Mouse (Mus musculus): ENCODE measurements around the gene Gm21915. TPM values are rescaled to one million over a fixed set of nuclear protein-coding genes. Genes with fewer than 3 reads are reported as not detected.

Gene Gm21915
- polyA plus RNA-seq, 1 experiment from 2014 or later = not detected

DNA sequence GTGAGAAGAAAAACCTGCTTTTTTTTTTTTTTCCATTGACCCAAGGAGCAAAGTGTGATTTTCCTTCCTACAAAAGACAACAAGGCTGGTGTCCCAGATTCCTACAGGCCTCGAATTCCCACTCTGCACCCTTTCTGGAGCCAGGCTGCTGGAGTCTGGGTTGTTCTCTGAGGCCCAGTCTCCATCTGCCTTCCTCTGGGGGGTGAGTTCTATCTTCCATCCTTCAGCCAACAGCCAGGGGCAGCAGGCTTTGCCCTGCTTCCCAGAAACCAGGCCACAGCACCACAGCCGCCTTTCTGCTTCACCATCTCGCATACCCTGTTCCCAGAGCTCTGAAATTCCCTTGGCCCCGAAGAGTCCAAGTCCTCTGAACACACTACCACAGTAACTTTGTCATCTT lies 25.7 kb downstream of the Gm21915 start:
- Histone ChIP-seq H3K9me3 (no peaks in the 10 kb centered on the region), H3K4me1 (peaks cover 26% of the 10 kb centered on the region), H3K36me3 (no peaks in the 10 kb centered on the region), H3K4me2 (no peak overlapping the region), H3K27me3 (replicated peaks) (no peaks in the 10 kb centered on the region), H3K27ac (replicated peaks) (no peak overlapping the region), H3K4me3 (no peak overlapping the region), H3K9ac (no peak overlapping the region)
- 80% methylated on average over 4 of the region's 4 CpGs for WGBS
- no peak for ATAC-seq (ENCODE audit: extremely low read depth, insufficient number of reproducible peaks, low FRiP score, low TSS enrichment)

DNA sequence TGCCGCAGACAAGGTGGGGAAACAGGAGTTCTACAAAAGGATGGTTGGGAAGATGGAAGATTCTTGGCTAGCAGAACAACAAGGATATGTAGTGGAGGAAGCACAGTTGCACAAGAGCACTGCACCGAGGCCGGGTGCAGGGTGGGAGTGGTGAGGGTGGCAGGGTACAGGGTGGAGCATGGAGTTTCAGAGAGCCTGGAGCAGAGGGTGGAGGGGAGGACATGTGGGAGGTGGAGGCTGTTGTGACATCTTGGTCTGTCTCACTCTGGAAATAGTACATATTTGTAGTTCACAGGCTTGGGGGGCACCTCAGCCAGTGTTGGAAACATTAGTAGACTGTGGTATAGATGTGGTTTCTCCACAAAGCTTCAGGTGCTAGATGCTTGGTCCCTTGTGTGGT lies 28.8 kb downstream of the Gm21915 start:
- H3K4me2 ChIP-seq = no peak overlapping the region
- ATAC-seq (ENCODE audit: extremely low read depth, insufficient number of reproducible peaks, low FRiP score, low TSS enrichment) = no peak
- WGBS = 82% methylated on average over 3 of the region's 3 CpGs
- H3K9me3 ChIP-seq = no peaks in the 10 kb centered on the region
- no peak overlapping the region for H3K27ac ChIP-seq (replicated peaks)
- no peak overlapping the region for H3K4me3 ChIP-seq
- peaks cover 8% of the 10 kb centered on the region; the same call in 1 of the 2 replicates for H3K4me1 ChIP-seq
- no peaks in the 10 kb centered on the region for H3K36me3 ChIP-seq
- no peak overlapping the region for H3K9ac ChIP-seq
- H3K27me3 ChIP-seq (replicated peaks) = no peaks in the 10 kb centered on the region

GRCm38 (mm10) chr9:40700253-40700652 lies 29.8 kb downstream of the Gm21915 start:
- ATAC-seq (ENCODE audit: extremely low read depth, insufficient number of reproducible peaks, low FRiP score, low TSS enrichment) = no peak
- Histone ChIP-seq H3K4me2 (no peak overlapping the region), H3K9ac (no peak overlapping the region), H3K27me3 (replicated peaks) (no peaks in the 10 kb centered on the region), H3K4me3 (no peak overlapping the region), H3K27ac (replicated peaks) (no peak overlapping the region), H3K4me1 (peaks cover 9% of the 10 kb centered on the region; the same call in 1 of the 2 replicates), H3K36me3 (no peaks in the 10 kb centered on the region), H3K9me3 (no peaks in the 10 kb centered on the region)
- WGBS = 84% methylated on average over 5 of the region's 5 CpGs

DNA sequence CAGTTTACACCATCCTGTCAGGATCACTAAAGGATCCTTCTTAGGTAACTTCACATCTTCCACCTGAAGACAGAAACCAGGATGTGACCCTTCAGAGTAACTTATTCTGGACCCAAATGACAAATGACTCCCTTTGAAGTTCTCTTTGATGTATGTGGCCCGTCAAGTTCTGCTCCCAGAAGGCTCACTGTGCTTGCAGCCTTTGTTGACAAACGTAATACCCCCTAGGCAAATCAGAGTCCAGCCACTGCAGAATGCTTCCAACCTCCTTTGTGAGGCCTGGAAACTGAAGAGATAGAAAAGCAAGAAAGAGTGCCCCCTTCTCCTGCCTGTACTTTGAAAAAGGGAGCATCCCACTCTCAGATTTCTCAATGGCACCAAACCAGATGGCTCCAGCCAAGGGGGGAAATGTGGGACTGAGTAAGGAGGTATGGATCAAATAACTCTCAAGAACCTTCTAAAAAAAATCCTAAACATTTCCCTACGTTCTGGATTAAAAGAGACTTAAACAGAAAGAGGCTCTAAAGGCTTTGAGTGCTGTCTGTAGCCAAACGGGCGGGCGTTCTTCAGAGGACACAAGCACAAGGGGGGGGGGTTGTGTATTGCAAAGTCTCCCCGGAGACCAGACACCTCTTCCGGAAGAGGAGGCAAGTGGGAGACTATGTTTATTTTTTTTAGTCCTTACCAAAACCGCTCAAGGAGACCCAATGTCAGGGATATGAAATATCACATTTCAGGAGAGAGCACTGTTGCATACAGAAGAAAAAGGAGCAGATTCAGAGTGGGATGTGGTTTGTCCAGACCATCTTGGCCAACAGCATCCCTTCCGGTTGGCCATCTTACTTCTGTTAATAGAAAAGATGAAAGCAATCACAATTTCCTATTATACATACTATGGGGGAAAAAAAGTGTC lies 34.2 kb downstream of the Gm21915 start:
- Histone ChIP-seq H3K4me1 (peaks cover 21% of the 10 kb centered on the region), H3K9ac (no peak overlapping the region), H3K9me3 (no peaks in the 10 kb centered on the region), H3K27me3 (replicated peaks) (0 out of 2 replicates have a peak, but pooled peaks cover 4% of the 10 kb centered on the region), H3K4me3 (no peak overlapping the region), H3K36me3 (no peaks in the 10 kb centered on the region), H3K4me2 (no peak overlapping the region), H3K27ac (replicated peaks) (no peak overlapping the region)
- WGBS = 47% methylated on average over 10 of the region's 10 CpGs
- no peak for ATAC-seq (ENCODE audit: extremely low read depth, insufficient number of reproducible peaks, low FRiP score, low TSS enrichment)

DNA sequence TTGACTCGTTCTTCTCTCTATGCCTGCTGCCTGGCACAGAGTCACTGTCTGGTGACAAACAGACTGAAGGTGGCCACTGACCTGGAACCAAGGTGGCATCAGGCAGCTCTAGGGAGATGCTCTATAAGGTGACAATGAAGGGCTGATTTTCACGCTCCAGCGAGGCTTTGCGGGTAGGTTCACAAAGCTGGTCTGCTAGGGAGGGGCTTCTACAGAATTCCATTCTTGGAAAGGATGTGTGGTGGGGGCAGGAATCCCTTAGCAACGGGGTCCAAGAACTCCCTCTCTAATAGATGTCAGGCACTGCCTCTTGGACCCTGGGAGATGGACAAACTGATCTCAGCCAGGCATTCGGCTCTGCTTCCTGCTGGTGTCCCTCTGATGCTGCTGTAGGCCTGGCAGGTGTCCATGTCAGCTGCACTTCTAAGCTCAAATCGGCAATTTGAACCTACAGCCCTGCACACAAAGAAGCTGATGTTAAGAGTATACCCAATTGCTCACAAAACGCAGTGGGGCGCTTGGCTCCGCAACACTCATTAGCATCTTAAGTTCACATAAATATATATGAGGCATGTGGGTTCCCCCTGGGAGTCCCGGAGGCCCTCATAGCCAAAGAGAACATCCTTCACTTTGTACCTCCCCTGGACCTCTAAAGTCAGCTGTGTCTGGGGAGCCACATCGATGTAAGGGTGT lies 38.2 kb downstream of the Gm21915 start:
- no peak overlapping the region for H3K4me3 ChIP-seq
- H3K9ac ChIP-seq = no peak overlapping the region
- no peak overlapping the region for H3K27ac ChIP-seq (replicated peaks)
- ATAC-seq (ENCODE audit: extremely low read depth, insufficient number of reproducible peaks, low FRiP score, low TSS enrichment) = no peak
- 76% methylated on average over 12 of the region's 12 CpGs for WGBS
- 0 out of 2 replicates have a peak, but pooled peaks cover 4% of the 10 kb centered on the region for H3K27me3 ChIP-seq (replicated peaks)
- H3K4me2 ChIP-seq = no peak overlapping the region
- H3K9me3 ChIP-seq = no peaks in the 10 kb centered on the region
- no peaks in the 10 kb centered on the region for H3K36me3 ChIP-seq
- peaks cover 29% of the 10 kb centered on the region for H3K4me1 ChIP-seq

GRCm38 (mm10) chr9:40709141-40709537 lies 38.7 kb downstream of the Gm21915 start:
- no peak for ATAC-seq (ENCODE audit: extremely low read depth, insufficient number of reproducible peaks, low FRiP score, low TSS enrichment)
- Histone ChIP-seq H3K4me1 (peaks cover 28% of the 10 kb centered on the region), H3K36me3 (no peaks in the 10 kb centered on the region), H3K27me3 (replicated peaks) (0 out of 2 replicates have a peak, but pooled peaks cover 4% of the 10 kb centered on the region), H3K27ac (replicated peaks) (no peak overlapping the region), H3K4me3 (no peak overlapping the region), H3K9me3 (no peaks in the 10 kb centered on the region), H3K9ac (no peak overlapping the region), H3K4me2 (no peak overlapping the region)
- 77% methylated on average over 7 of the region's 7 CpGs for WGBS

DNA sequence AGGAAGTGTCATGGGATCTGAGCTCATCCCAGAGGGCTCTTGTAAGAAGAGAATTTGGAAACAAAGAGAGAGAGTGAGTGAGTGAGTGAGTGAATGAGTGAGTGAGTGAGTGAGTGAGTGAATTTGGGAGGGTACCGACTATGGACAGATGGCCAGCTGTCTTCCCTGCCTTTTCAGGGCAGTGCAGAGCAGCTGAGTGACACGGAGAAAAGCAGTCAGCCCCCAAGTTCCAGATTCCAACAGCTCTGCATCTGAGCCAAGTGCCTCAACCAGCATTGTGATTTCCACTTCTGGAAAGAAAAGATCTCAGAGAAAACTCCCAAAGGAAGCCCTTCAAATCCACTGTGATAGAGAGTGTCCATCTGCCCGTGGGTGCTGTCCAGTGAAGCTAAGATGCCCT lies 39.2 kb downstream of the Gm21915 start:
- WGBS = 50% methylated on average over 3 of the region's 3 CpGs

DNA sequence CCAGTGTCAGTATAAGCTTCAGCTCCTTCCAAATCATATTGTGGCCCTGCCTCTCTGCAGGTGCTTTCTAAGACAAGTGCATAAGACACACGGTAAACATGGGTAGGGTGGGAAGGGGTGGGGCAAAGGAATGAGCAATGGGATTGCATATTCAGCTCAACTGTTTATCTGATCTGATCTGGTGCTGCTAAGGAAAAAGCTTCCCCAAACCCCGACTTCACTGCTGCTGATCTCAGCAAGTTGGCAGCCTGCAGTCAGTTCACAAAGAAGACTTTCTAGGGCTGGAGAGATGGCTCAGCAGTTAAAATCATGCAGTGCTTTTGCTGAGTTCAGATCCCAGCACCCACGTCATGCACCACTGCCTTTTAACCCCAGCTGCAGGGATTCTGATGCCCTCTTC lies 39.6 kb downstream of the Gm21915 start:
- Histone ChIP-seq H3K4me2 (no peak overlapping the region), H3K9me3 (no peaks in the 10 kb centered on the region), H3K4me3 (no peak overlapping the region), H3K4me1 (peaks cover 20% of the 10 kb centered on the region), H3K9ac (no peak overlapping the region), H3K27ac (replicated peaks) (no peak overlapping the region), H3K27me3 (replicated peaks) (0 out of 2 replicates have a peak, but pooled peaks cover 4% of the 10 kb centered on the region), H3K36me3 (no peaks in the 10 kb centered on the region)
- WGBS = 54% methylated on average over 3 of the region's 3 CpGs
- ATAC-seq (ENCODE audit: extremely low read depth, insufficient number of reproducible peaks, low FRiP score, low TSS enrichment) = no peak

More for the DNA sequence above, 39.2 kb downstream of the Gm21915 start:
- Histone ChIP-seq H3K4me3 (no peak overlapping the region), H3K36me3 (no peaks in the 10 kb centered on the region), H3K27ac (replicated peaks) (no peak overlapping the region), H3K27me3 (replicated peaks) (0 out of 2 replicates have a peak, but pooled peaks cover 4% of the 10 kb centered on the region), H3K9ac (no peak overlapping the region), H3K9me3 (no peaks in the 10 kb centered on the region), H3K4me2 (no peak overlapping the region), H3K4me1 (peaks cover 23% of the 10 kb centered on the region)
- ATAC-seq (ENCODE audit: extremely low read depth, insufficient number of reproducible peaks, low FRiP score, low TSS enrichment) = no peak

GRCm38 (mm10) chr9:40711654-40712053 lies 41.2 kb downstream of the Gm21915 start:
- Histone ChIP-seq H3K9ac (no peak overlapping the region), H3K4me2 (no peak overlapping the region), H3K4me3 (no peak overlapping the region), H3K27ac (replicated peaks) (peak overlapping the region; percentile 63), H3K36me3 (no peaks in the 10 kb centered on the region), H3K4me1 (peaks cover 20% of the 10 kb centered on the region), H3K9me3 (no peaks in the 10 kb centered on the region), H3K27me3 (replicated peaks) (0 out of 2 replicates have a peak, but pooled peaks cover 4% of the 10 kb centered on the region)
- no peak for ATAC-seq (ENCODE audit: extremely low read depth, insufficient number of reproducible peaks, low FRiP score, low TSS enrichment)
- WGBS = 37% methylated on average over 4 of the region's 4 CpGs

- WGBS = 60% methylated on average over 18 of the region's 18 CpGs
- no peaks in the 10 kb centered on the region for H3K9me3 ChIP-seq
- ATAC-seq (ENCODE audit: extremely low read depth, insufficient number of reproducible peaks, low FRiP score, low TSS enrichment) = no peak
- no peak overlapping the region for H3K4me3 ChIP-seq
- H3K9ac ChIP-seq = no peak overlapping the region
- peaks cover 15% of the 10 kb centered on the region for H3K4me1 ChIP-seq
- peak overlapping the region; percentile 20 for H3K4me2 ChIP-seq
- H3K27ac ChIP-seq (replicated peaks) = peak overlapping the region; percentile 41
- H3K36me3 ChIP-seq = no peaks in the 10 kb centered on the region
- H3K27me3 ChIP-seq (replicated peaks) = no peaks in the 10 kb centered on the region
Measured at GRCm38 (mm10) chr9:40717182-40717874, 46.9 kb downstream of the Gm21915 start.

GRCm38 (mm10) chr9:40717875-40718185 lies 47.4 kb downstream of the Gm21915 start:
- Histone ChIP-seq H3K4me1 (peaks cover 19% of the 10 kb centered on the region), H3K9ac (no peak overlapping the region), H3K4me2 (peak overlapping the region; percentile 20), H3K9me3 (no peaks in the 10 kb centered on the region), H3K27ac (replicated peaks) (no peak overlapping the region), H3K27me3 (replicated peaks) (no peaks in the 10 kb centered on the region), H3K36me3 (no peaks in the 10 kb centered on the region), H3K4me3 (no peak overlapping the region)
- WGBS = 34% methylated on average over 7 of the region's 7 CpGs
- no peak for ATAC-seq (ENCODE audit: extremely low read depth, insufficient number of reproducible peaks, low FRiP score, low TSS enrichment)
